Mouse (Mus musculus) thymus, adult 2 months (tissue): ENCODE results near the gene Rere. TPM values are rescaled to one million over a fixed set of nuclear protein-coding genes. Genes with fewer than 3 reads are reported as not detected.
A peak's percentile ranks its signal among the peaks of the same experiment; 100 is the strongest.

Source experiments
- DNase-seq: peaks from one replicate; pipeline ENCODE4 v3.0.0; 2021
- H3K27ac ChIP-seq: fragments of 200-500 bp; 2 replicates; pipeline ENCODE4 v1.5.1; 2012; ENCODE audit warnings: low read length, control low read depth; ENCODE audit not compliant: control insufficient read depth, insufficient read depth
- H3K27me3 ChIP-seq: fragments of 200-500 bp; 2 replicates; pipeline ENCODE4 v1.6.1; 2012; ENCODE audit warnings: mild to moderate bottlenecking, low read length, moderate library complexity, mixed read lengths; ENCODE audit not compliant: control insufficient read depth, insufficient read depth
- H3K36me3 ChIP-seq: fragments of 200-500 bp; 2 replicates; pipeline ENCODE4 v1.6.1; 2012; ENCODE audit warnings: mild to moderate bottlenecking, low read length, moderate library complexity; ENCODE audit not compliant: control insufficient read depth, insufficient read depth
- H3K4me1 ChIP-seq: fragments of 200-500 bp; replicated peaks from 2 replicates; pipeline ENCODE4 v1.6.1; 2012; ENCODE audit warnings: low read length; ENCODE audit not compliant: control insufficient read depth, insufficient read depth
- H3K4me3 ChIP-seq: fragments of 200-500 bp; 2 replicates; pipeline ENCODE4 v1.5.1; 2012; ENCODE audit warnings: mild to moderate bottlenecking, low read length, control low read depth, moderate library complexity; ENCODE audit not compliant: control insufficient read depth, insufficient read depth
- CTCF ChIP-seq: fragments of 200-500 bp; IDR thresholded peaks from 2 replicates; pipeline ENCODE4 v1.5.1; 2012; ENCODE audit warnings: mild to moderate bottlenecking, control low read depth, low read length, moderate library complexity, borderline replicate concordance; ENCODE audit not compliant: control insufficient read depth, poor library complexity, insufficient read depth; ENCODE audit errors: extremely low read depth
- POLR2A ChIP-seq: fragments of 200-500 bp; IDR thresholded peaks from 2 replicates; pipeline ENCODE4 v1.6.1; 2012; ENCODE audit warnings: mild to moderate bottlenecking, low read length, control low read depth, moderate library complexity; ENCODE audit not compliant: control insufficient read depth, poor library complexity, insufficient read depth; ENCODE audit errors: extremely low read depth
- WGBS: fragments of 180-500 bp; shearing (Covaris S2); methylation state at CpG from one replicate; pipeline ENCODE4 v1.1.7; 2018; 5-methylcytosine and 5-hydroxymethylcytosine counted together
- polyA plus RNA-seq: library from polyadenylated mRNA; depleted of rRNA; stranded (reverse); fragments of >200 nt; gene quantifications from 2 replicates; pipeline ENCODE4 v1.2.3, GENCODE M21; 2012

Rere gene
- polyA plus RNA-seq, 1 experiment: 52.5 TPM

DNA sequence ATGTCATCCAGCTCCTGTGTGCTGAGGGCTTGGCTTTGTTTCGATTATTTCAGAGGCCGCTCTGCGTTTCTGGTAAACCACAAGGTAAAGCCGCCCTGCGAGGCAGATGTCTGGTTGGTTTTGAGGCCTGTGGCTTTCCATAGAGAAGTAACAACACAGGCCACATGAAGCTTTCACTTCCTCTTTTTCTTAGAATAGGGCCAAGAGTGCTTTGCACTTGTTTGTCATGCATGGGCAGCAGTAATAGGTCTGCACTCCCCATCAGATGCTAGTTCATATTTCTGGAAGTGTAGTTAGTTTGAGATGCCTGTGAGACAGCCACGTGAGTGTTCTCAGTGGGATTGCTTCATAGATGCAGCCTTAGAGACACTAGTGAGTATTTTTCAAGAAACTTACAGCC lies 284.7 kb downstream of the Rere start:
- no peak overlapping the region for H3K27ac ChIP-seq

DNA sequence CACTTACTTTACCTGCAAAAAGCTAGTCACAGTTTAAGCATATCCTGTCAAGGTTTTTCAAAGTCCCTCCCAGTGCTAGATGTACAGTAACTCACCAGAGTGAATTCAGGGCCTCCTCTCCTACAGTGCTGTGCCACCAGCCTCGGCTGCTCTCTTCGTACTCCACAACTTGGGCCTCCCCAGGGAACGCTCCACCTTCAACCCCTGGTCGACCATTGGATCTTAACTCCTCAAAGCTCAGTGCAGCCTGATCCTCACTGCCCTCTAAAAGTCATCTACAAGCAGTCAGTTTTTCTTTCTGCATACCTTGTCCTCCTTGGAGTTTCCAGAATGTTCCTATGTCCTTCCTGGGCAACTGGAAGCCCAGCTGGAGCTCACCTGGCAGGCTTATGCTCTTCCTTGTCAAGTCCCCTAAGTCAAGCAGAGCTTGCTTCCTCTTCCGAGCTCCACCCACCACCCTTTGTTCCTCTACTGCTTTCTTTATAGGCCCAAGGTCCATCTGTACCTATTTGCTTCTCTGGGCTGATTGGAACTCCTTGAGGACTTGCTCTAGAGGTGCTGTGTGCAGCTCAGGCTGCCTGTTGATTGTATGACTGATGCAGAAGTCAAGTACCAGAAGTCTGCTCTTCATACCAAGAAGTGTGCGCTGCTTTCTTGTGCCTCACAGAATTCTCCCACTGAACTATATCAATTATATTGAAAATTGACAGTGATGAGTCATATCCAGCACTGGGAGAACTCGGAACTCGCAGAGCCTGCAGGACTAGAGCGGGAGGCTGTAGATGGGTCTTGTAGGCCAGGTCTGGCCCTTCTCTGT lies 287.1 kb downstream of the Rere start:
- H3K4me1 ChIP-seq: peaks cover 35% of the 10 kb centered on the region
- H3K27ac ChIP-seq: peak overlapping the region; percentile 65
- H3K4me3 ChIP-seq: peak overlapping the region; percentile 97
- WGBS: 33% methylated on average over 9 of the region's 9 CpGs
- DNase-seq: peak; percentile 40
- H3K27me3 ChIP-seq: no peaks in the 10 kb centered on the region
- TF ChIP-seq CTCF (no peak), POLR2A (no peak)
- no peaks in the 10 kb centered on the region for H3K36me3 ChIP-seq

More for the DNA sequence above, 284.7 kb downstream of the Rere start:
- WGBS: 3% methylated on average over 6 of the region's 6 CpGs
- Histone ChIP-seq H3K4me3 (no peak overlapping the region), H3K36me3 (no peaks in the 10 kb centered on the region), H3K27me3 (no peaks in the 10 kb centered on the region), H3K4me1 (peaks cover 31% of the 10 kb centered on the region)
- peak; percentile 68 for DNase-seq
- TF ChIP-seq POLR2A (no peak), CTCF (no peak)

DNA sequence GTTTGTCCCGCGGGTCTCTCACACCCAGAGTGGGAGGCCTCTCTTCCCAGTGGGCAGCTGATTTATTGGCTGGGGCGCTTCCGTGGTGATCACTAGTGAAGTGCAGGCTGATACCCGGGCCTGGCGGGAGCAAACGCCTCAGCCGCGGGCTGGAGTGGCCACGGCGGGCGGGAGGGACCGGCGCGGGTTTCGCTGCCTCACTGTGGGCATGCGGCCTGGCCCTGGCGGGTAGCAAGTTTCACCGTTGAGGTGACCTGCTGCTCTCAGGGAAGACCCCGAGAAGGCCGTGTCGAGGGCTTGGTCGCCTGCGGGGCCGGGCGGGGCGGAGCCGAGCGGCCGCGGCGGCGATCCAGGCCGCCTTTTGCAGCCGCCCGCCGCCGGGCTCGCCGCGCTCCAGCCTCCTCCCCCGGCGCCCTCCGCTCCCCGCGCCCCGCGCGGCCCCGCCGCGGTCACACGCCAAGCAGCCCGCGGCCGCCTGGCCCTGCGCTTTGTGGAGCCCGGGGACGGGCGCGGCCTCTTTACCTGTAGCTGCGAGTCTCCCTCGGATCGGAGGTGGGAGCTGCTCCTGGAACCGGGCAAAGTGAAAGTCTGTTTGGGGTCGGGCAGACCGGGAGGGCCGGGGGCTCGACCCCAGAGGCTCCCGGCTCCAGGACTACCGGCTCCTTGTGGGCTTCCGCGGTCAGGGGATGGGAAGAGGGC lies 287.8 kb downstream of the Rere start:
- H3K27ac ChIP-seq: peak overlapping the region; percentile 65
- TF ChIP-seq CTCF (no peak), POLR2A (peak; percentile 41; the same call in 1 of the 2 replicates)
- 1% methylated on average over 71 of the region's 73 CpGs for WGBS
- H3K36me3 ChIP-seq: no peaks in the 10 kb centered on the region
- DNase-seq: peak; percentile 64
- H3K4me1 ChIP-seq: peaks cover 32% of the 10 kb centered on the region
- H3K4me3 ChIP-seq: peak overlapping the region; percentile 97
- H3K27me3 ChIP-seq: no peaks in the 10 kb centered on the region

DNA sequence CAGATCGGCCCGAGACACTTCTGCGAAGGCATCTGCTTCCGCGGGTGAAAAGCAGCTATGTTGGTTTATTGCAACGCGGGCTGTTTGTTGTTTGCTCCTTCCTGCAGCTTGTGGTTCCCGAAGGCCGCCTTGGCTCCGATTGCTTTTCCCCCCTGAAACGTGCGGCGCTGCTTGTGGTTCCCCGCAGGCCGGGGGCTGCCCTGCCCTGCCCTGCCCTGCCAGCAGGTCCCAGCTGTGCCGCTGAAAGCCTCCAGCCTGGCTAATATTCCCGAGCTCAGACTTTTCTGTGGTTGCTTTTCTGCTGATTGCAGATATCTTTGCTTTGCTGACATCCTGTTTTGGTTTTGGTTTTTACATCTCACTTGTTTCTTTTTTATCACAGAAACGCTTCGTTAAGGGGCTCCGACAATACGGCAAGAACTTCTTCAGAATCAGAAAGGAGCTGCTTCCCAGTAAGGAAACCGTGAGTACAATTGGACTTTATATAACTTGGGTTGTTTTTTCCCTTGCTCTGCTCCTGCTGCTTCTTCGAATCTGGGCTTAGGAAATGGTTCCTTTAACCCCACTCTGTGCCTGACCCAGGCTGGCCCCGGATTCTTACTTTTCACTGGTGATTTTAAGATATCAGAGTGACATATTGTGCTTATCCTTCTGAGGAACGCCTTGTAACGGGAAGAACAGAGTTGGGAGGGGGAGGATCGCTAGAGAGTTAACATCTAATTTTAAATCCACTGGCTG lies 288.6 kb downstream of the Rere start:
- Histone ChIP-seq H3K4me3 (peak overlapping the region; percentile 97), H3K36me3 (no peaks in the 10 kb centered on the region), H3K27me3 (no peaks in the 10 kb centered on the region), H3K4me1 (peaks cover 32% of the 10 kb centered on the region), H3K27ac (peak overlapping the region; percentile 65)
- no peak for DNase-seq
- WGBS: under 1% methylated on average over 27 of the region's 27 CpGs
- TF ChIP-seq POLR2A (no peak), CTCF (no peak)

DNA sequence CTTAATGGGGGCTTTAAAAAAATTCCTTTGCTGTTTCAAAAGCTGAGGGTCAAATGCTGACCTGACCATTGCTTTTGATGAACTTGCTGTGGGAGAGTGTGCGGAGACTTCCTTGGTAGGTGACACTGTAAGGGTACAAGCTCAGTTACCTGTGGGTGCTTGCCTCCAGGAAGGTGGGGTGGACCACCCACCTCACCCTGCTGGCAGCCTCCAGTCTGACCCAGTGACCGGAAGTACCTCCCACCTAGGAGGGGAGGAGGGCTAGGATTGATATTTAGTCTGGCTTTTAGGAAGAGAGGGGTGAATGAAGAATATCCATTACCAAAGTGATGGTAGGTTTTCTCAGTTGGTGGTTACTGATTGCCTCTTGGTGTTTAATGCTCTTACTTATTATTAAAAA lies 289.3 kb downstream of the Rere start:
- 57% methylated on average over 2 of the region's 2 CpGs for WGBS
- no peaks in the 10 kb centered on the region for H3K36me3 ChIP-seq
- peaks cover 29% of the 10 kb centered on the region for H3K4me1 ChIP-seq
- H3K27me3 ChIP-seq: no peaks in the 10 kb centered on the region
- H3K27ac ChIP-seq: no peak overlapping the region
- no peak for DNase-seq
- peak overlapping the region; percentile 27 for H3K4me3 ChIP-seq
- TF ChIP-seq POLR2A (no peak), CTCF (no peak)

DNA sequence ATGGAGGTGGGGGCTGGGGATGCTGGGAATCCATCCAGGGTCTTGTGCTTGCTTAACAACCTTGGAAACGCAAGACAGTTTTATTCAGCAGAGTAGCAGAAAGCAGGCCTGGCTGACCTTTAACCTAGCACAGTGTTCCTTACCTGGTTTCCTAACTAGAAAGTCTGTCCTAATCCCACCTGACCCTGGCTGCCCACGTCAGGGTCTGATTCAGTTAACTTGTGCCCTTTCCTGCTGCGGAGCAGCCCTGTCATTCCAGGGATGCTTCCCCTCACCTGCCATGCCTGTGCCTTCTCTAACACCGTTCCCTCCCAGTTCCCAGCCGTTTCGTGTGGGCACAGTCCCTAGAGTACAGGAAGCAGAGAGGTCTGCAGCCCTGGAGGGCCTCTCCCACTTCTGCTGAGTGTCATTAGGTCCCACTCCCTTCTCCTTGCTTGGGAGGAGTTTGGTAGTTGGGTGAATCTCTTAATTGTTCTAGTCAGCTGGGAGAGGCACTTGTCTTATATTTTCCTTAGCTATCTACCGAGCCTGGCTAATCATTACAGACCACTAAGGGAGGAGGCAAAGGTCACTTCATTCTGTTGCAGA lies 290.8 kb downstream of the Rere start:
- Histone ChIP-seq H3K27ac (no peak overlapping the region), H3K36me3 (no peaks in the 10 kb centered on the region), H3K4me1 (peaks cover 26% of the 10 kb centered on the region), H3K27me3 (no peaks in the 10 kb centered on the region), H3K4me3 (no peak overlapping the region)
- 74% methylated on average over 7 of the region's 7 CpGs for WGBS
- no peak for TF ChIP-seq CTCF
- TF ChIP-seq POLR2A: no peak
- no peak for DNase-seq
